Mouse (Mus musculus) ovary, postnatal 36 days (tissue): ENCODE measurements at regions not wholly inside any gene's neighbourhood (a gene's known extent, or its start where the extent isn't known, plus 50 kb on each side); places are given as distances from the start of the nearest gene placed in this dataset.

Experiments
- DNase-seq: peaks from one replicate; pipeline ENCODE4 v3.0.0; 2022; ENCODE audit warnings: low spot score, mixed read lengths

DNA sequence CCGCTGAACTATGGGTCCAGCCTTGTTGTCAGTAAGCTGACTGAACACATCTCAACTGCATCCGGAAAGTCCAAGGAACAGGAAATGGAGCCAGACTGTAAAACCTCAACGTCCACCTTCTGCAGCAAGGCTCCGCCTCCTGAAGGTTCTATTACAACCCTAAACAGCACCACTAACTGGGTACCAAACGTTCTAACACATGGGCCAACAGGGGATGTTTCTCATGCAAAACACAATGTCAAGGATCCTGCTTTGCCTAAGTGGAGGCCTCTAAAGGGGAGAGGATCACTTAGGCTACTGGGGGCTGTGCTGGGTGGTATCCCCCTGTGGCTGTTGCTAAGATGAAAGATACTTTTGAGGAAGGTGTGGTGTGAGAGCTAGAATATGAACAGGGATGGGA is 51.0 kb upstream of the Stt3b start:
- no peak for DNase-seq

- no peak for DNase-seq
Measured at GRCm38 (mm10) chr9:115361881-115362280, 51.7 kb upstream of the Stt3b start.

DNA sequence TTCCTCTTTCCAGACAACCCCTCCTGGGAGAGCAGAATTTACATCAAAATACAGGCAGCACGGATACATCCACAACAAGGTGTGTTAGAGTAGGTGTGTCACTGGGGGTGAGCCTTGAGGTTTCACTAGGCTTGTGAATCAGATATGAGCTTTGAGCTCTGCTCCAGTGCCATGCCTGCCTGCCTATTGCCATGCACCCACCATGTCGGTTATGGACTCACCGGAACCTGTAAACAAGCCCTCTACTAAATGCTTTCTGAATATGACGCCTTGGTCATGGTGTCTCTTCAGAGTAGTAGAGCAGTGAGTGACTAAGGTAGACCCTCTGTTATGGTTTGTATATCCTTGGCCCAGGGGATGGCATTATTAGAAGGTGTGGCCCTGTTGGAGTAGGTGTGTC is 52.3 kb upstream of the Stt3b start:
- DNase-seq, result no peak

GRCm38 (mm10) chr9:115364919-115365861 is 55.0 kb upstream of the Stt3b start:
- DNase-seq, result no peak

DNA sequence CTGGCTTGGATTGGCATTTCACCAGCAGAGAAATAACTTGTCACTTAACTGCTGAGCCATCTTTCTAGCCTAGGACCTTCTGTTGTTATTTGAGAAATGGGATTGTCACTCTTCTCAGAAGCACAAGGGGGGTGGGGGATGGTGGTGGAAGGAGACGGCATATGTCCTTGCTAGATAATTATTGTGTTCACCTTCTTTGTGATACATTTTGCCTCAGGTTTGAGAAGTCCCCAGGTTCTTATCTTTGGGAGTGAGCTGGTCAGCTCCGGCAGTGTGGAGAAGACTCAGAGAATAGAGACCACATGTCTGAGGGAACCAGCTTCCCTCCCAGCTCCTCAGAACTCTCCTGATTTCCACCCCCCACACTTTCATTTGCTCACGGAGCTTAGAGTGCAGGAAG is 57.6 kb upstream of the Stt3b start:
- DNase-seq, result no peak

DNA sequence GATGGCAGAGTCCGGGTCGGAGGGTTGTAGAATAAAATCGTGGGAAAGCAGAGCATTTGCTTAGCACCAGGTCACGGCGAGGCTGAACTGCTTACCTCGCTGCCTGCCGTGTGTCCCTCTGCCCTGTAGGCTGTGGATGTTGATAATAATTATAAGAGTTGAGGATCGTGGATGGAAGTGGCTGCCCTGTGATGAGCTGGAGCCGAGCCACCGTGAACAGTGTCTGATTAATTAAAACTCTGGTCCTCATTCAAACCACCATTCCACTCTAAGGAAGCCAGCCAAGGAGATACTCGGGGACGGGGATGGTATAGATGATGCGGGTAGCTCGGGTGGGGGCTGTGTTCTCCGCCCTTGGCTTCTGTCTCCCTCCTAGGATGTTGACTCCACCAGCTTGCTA is 70.1 kb upstream of the Stt3b start:
- no peak for DNase-seq

DNA sequence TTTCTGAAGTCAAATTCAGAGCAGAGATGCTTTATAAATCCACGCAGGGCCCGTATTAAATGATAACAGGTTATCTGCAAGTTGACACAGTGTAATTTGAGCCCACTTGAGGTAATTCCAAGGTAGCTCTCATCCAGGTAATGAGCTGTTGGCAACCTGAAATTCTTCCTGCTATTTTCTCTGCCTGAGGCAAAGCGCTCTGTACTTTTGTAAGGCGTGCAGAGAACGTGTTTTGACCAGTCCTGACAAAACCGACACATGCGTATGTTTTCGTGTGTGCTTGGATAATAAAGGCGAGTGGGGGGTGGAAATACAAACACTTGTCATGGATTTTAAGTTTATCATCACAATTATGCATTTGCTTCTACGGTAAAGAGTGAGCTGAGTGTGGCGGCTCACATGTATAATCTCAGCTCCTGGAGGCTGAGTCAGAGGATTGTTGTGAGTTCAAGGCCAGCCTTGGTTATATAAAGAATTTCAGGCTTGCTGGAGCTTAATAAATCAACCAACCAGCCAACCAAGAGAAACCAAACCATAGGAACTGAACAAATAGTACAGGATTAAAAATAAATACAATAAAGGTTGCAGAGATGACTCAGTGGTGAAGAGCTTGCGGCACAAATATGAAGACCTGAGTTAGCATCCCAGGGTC is 72.7 kb upstream of the Stt3b start:
- DNase-seq, result no peak

GRCm38 (mm10) chr9:115383935-115384334 is 73.7 kb upstream of the Stt3b start:
- DNase-seq, result peak; percentile 49

GRCm38 (mm10) chr9:115384345-115384744 is 74.1 kb upstream of the Stt3b start:
- no peak for DNase-seq

- no peak for DNase-seq
Measured at GRCm38 (mm10) chr9:115387471-115388360, 77.5 kb upstream of the Stt3b start.

GRCm38 (mm10) chr9:115388361-115388759 is 78.1 kb upstream of the Stt3b start:
- DNase-seq, result no peak

- no peak for DNase-seq
Measured at GRCm38 (mm10) chr9:115389082-115389481, 78.9 kb upstream of the Stt3b start.

DNA sequence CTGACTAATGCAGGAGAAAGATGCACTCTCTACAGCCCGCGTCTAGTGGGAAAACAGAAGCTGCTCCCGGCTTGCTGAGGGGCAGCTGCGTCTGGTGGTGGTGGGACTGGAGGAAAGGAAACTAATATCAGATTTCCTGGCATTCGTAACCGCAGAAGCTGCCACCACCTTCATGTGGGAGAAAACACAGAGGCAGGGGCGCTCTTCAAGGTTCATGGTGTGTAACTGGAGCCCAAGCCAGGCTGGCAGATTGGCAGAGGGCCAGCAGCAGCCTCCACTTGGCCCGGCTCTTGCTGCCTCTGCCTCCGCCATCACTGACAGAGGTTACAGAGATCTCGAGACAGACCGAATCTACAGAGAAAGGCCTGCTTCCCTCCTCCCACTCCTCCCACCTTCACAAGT is 80.7 kb upstream of the Stt3b start:
- peak; percentile 80 for DNase-seq

DNA sequence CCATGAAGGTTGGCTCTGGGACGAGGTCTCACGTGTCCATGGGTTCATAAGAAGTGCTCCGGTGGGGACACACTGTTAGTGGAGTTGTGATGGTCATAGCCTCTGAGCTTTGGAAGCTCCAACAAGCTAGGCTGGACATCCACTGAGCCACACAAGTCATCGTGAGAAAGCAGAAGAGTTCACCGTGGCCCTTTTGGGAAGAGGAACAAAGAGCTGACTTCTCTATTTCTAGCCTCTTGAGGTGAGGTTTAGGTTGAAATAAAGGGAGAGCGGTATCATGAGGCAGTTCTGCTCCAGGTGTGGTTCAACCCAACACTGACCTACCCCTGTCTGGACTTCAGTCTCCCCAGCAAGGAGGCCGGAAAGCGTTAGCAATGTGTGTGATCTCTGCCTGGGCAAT is 85.3 kb upstream of the Stt3b start:
- DNase-seq, result no peak

- no peak for DNase-seq
Measured at GRCm38 (mm10) chr9:115400461-115400860, 90.2 kb upstream of the Stt3b start.

GRCm38 (mm10) chr9:115401405-115402151 is 91.4 kb upstream of the Stt3b start:
- DNase-seq, result no peak

- DNase-seq, result no peak
Measured at GRCm38 (mm10) chr9:115402661-115403060, 92.4 kb upstream of the Stt3b start.

DNA sequence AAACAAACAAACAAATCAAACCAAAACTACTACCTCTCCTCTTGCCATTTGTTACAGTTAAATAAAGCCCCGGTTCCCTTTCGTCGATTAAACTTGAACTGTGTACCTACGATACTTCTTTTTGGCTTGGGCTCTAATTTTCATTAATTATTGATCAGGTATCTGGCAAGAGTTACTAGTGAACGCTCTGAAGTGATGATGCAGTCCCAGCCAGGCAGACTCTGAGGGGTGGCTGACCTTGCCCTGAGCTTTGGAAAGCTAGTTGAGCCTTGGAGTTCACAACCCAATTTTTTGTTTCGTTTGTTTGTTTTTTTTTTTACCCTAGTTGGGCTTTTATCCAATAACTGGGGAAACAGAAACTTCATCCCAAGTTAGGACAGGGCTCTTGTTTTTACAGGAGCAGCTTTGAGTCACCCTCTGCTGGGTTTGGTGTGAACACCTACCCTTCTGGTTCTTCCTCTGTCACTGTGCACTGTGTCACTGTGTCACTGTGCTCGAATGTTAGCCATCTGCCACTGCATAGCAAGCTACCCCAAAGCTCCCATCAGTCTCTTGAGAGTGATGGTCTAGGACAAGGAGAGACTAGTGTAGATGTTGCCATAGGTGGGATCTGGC is 93.2 kb upstream of the Stt3b start:
- no peak for DNase-seq

- DNase-seq, result no peak
Measured at GRCm38 (mm10) chr9:115407901-115408470, 97.8 kb upstream of the Stt3b start.

GRCm38 (mm10) chr9:115408886-115409285 is 98.7 kb upstream of the Stt3b start:
- DNase-seq, result no peak

GRCm38 (mm10) chr9:115414190-115414589 is 104.0 kb upstream of the Stt3b start:
- DNase-seq, result no peak
